Mouse (Mus musculus) MEL (cell line): ENCODE results near the gene Vmn1r210.

Experiments used
- CTCF ChIP-seq, 3 experiments: IDR thresholded peaks in 2 of 3; conservative IDR thresholded peaks in 1 of 3; 2 replicates each; pipeline ENCODE4 v1.5.1; 2011 to 2012; ENCODE audit warnings: low read length in 3 of 3, low read depth in 2 of 3, mild to moderate bottlenecking in 2 of 3, improper control_type of control experiment in 1 of 3, inconsistent platforms in 1 of 3, mixed read lengths in 1 of 3, moderate library complexity in 1 of 3; ENCODE audit not compliant: control insufficient read depth in 1 of 3, insufficient read depth in 1 of 3, poor library complexity in 1 of 3, severe bottlenecking in 1 of 3
- HCFC1 ChIP-seq: IDR thresholded peaks from 2 replicates; pipeline ENCODE4 v1.6.1; 2012; ENCODE audit warnings: low read depth, mild to moderate bottlenecking, inconsistent platforms, low read length, improper control_type of control experiment, moderate library complexity
- POLR2A ChIP-seq, 2 experiments: IDR thresholded peaks; 2 replicates each; pipeline ENCODE4 v1.6.1; 2011 to 2012; ENCODE audit warnings: low read length in 2 of 2, mild to moderate bottlenecking in 2 of 2, control low read depth in 1 of 2, improper control_type of control experiment in 1 of 2, low read depth in 1 of 2, moderate library complexity in 1 of 2; ENCODE audit not compliant: control insufficient read depth in 1 of 2, insufficient read depth in 1 of 2, poor library complexity in 1 of 2
- POLR2AphosphoS2 ChIP-seq: IDR thresholded peaks from 2 replicates; pipeline ENCODE4 v1.6.1; 2011; ENCODE audit warnings: low read length, improper control_type of control experiment
- RAD21 ChIP-seq: IDR thresholded peaks from 2 replicates; pipeline ENCODE4 v1.6.1; 2011; ENCODE audit warnings: mild to moderate bottlenecking, low read depth, low read length, improper control_type of control experiment
- SMC3 ChIP-seq: IDR thresholded peaks from 2 replicates; pipeline ENCODE4 v1.6.1; 2011; ENCODE audit warnings: low read depth, low read length, improper control_type of control experiment
- TCF12 ChIP-seq: IDR thresholded peaks from 2 replicates; pipeline ENCODE4 v1.6.1; 2014; ENCODE audit warnings: low read depth, mild to moderate bottlenecking, inconsistent platforms, low read length, improper control_type of control experiment, moderate library complexity
- USF2 ChIP-seq, 2 experiments: IDR thresholded peaks; 2 replicates each; pipeline ENCODE4 v1.6.1; 2011 to 2012; ENCODE audit warnings: improper control_type of control experiment in 2 of 2, low read length in 2 of 2, borderline replicate concordance in 1 of 2, inconsistent platforms in 1 of 2, low read depth in 1 of 2, mild to moderate bottlenecking in 1 of 2; ENCODE audit not compliant: insufficient read depth in 1 of 2
- ZC3H11A ChIP-seq: IDR thresholded peaks from 2 replicates; pipeline ENCODE4 v1.6.1; 2012; ENCODE audit warnings: low read depth, mild to moderate bottlenecking, inconsistent platforms, low read length, improper control_type of control experiment

GRCm38 (mm10) chr13:22831248-22831647 is at the start of gene Vmn1r210:
- no peak for TF ChIP-seq RAD21
- TF ChIP-seq SMC3, result no peak
- no peak for TF ChIP-seq POLR2AphosphoS2
- no peak for TF ChIP-seq TCF12
- TF ChIP-seq ZC3H11A, result no peak
- no peak for TF ChIP-seq CTCF (IDR thresholded peaks at IDR 0.05 in 2 of 3, conservative IDR thresholded peaks at IDR 0.05 in 1 of 3; ENCODE audit: control insufficient read depth in 1 of 3, insufficient read depth in 1 of 3, low read depth in 2 of 3, low read length in 3 of 3, poor library complexity in 1 of 3, severe bottlenecking in 1 of 3)
- TF ChIP-seq POLR2A (IDR thresholded peaks at IDR 0.05; ENCODE audit: control insufficient read depth in 1 of 2, insufficient read depth in 1 of 2, low read depth in 1 of 2, low read length in 2 of 2, poor library complexity in 1 of 2), result no peak
- TF ChIP-seq HCFC1, result no peak
- TF ChIP-seq USF2 (IDR thresholded peaks at IDR 0.05; ENCODE audit: borderline replicate concordance in 1 of 2, insufficient read depth in 1 of 2, low read depth in 1 of 2, low read length in 2 of 2), result no peak
